Mouse (Mus musculus) CH12F3 (cell line): Measurements from ENCODE around the gene Rnf2.

Experiments used
- in situ Hi-C: fragments of 300-500 bp; cut with MboI; formaldehyde crosslinking; loops from 2 replicates; pipeline ENCODE4 v1.14.3; 2020; ENCODE audit warnings: low sequenced_read_pairs

The Rnf2 gene

GRCm38 (mm10) chr1:151500531-151501361, at the start of gene Rnf2:
TSS of gene Rnf2 (minus strand) at chr1:151500955.
- in situ Hi-C loops, result no loop called here

GRCm38 (mm10) chr1:151549794-151550193, 49.0 kb upstream of the Rnf2 start:
- in situ Hi-C loops, result no loop called here

GRCm38 (mm10) chr1:151548896-151549610, 48.3 kb upstream of the Rnf2 start:
- in situ Hi-C loops, result no loop called here

GRCm38 (mm10) chr1:151545571-151545970, 44.8 kb upstream of the Rnf2 start:
- in situ Hi-C loops, result no loop called here

GRCm38 (mm10) chr1:151544581-151544980, 43.8 kb upstream of the Rnf2 start:
- in situ Hi-C loops, result no loop called here

- in situ Hi-C loops, result no loop called here
Measured at GRCm38 (mm10) chr1:151543796-151544477, 43.2 kb upstream of the Rnf2 start.

GRCm38 (mm10) chr1:151526701-151527100, 25.9 kb upstream of the Rnf2 start:
- in situ Hi-C loops, result no loop called here

- in situ Hi-C loops, result no loop called here
Measured at GRCm38 (mm10) chr1:151517571-151518250, 17.0 kb upstream of the Rnf2 start.

GRCm38 (mm10) chr1:151516871-151517270, 16.1 kb upstream of the Rnf2 start:
- in situ Hi-C loops, result no loop called here

GRCm38 (mm10) chr1:151515733-151516132, 15.0 kb upstream of the Rnf2 start:
- in situ Hi-C loops, result no loop called here

GRCm38 (mm10) chr1:151514119-151514518, 13.4 kb upstream of the Rnf2 start:
- in situ Hi-C loops, result no loop called here

- in situ Hi-C loops, result no loop called here
Measured at GRCm38 (mm10) chr1:151510811-151511210, 10.1 kb upstream of the Rnf2 start.

- in situ Hi-C loops, result loop anchor here (10.0 kb wide), 1 partner anchor 205 kb away; no protein-coding TSS in a partner anchor
Measured at GRCm38 (mm10) chr1:151499815-151500501, 797 bp downstream of the Rnf2 start.

- in situ Hi-C loops, result loop anchor here (10.0 kb wide), 1 partner anchor 206 kb away; no protein-coding TSS in a partner anchor
Measured at GRCm38 (mm10) chr1:151498381-151498780, 2.4 kb downstream of the Rnf2 start.

GRCm38 (mm10) chr1:151497942-151498341, 2.8 kb downstream of the Rnf2 start:
- in situ Hi-C loops, result loop anchor here (10.0 kb wide), 1 partner anchor 207 kb away; no protein-coding TSS in a partner anchor

GRCm38 (mm10) chr1:151497028-151497427, 3.7 kb downstream of the Rnf2 start:
- in situ Hi-C loops, result loop anchor here (10.0 kb wide), 1 partner anchor 208 kb away; no protein-coding TSS in a partner anchor

- in situ Hi-C loops, result loop anchor here (10.0 kb wide), 1 partner anchor 209 kb away; no protein-coding TSS in a partner anchor
Measured at GRCm38 (mm10) chr1:151495635-151496285, 5.0 kb downstream of the Rnf2 start.

- in situ Hi-C loops, result loop anchor here (10.0 kb wide), 1 partner anchor 210 kb away; no protein-coding TSS in a partner anchor
Measured at GRCm38 (mm10) chr1:151494711-151495110, 6.0 kb downstream of the Rnf2 start.

- in situ Hi-C loops, result loop anchor here (10.0 kb wide), 1 partner anchor 211 kb away; no protein-coding TSS in a partner anchor
Measured at GRCm38 (mm10) chr1:151493826-151494225, 6.9 kb downstream of the Rnf2 start.
